Mouse (Mus musculus): Measurements from ENCODE around the gene Itpr1.
"Not testable (repeated sequence)": the region's sequence is repeated elsewhere in the genome, so short reads cannot be mapped to it uniquely, and the experiment has no call there.

Gene Itpr1

DNA sequence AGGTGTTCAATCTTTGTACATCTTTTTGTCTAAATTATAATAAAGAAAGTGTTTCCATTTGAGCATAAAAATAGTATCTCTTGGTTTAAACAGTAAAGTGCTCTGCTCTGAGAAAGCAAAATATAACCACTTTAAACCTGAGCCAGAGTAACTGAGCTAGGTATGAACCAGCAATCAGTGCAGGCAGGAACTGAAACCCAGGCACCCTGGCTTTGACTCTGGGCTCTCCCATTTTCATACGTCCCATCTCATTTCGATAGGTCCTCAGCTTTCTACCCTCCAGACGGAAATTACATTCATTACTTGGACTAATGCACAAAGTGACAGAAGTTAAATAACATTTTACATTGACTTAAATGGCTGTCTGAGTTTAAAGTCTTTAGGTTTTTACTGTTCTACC is 335.5 kb downstream of the Itpr1 start:
- no peak for DNase-seq (ENCODE audit: low spot score)

DNA sequence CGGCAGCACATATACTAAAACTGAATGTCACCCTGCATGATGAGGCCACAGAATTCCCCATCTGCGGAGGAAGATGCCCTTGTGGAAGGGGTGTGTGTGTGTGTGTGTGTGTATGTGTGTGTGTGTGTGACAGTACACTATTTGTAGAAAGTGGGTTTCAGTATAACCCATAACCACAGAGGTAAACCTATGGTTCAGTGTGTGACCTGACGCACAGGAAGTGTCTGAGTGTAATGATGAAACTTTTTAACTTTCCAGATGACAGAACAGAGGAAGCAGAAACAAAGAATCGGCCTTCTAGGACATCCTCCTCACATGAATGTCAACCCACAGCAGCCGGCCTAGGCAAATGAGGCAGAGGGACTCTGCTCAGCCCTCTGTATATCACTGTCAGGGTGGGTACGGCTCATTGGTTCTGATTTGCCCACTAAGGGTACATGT is 336.6 kb downstream of the Itpr1 start:
- DNase-seq (ENCODE audit: low spot score) = no peak

DNA sequence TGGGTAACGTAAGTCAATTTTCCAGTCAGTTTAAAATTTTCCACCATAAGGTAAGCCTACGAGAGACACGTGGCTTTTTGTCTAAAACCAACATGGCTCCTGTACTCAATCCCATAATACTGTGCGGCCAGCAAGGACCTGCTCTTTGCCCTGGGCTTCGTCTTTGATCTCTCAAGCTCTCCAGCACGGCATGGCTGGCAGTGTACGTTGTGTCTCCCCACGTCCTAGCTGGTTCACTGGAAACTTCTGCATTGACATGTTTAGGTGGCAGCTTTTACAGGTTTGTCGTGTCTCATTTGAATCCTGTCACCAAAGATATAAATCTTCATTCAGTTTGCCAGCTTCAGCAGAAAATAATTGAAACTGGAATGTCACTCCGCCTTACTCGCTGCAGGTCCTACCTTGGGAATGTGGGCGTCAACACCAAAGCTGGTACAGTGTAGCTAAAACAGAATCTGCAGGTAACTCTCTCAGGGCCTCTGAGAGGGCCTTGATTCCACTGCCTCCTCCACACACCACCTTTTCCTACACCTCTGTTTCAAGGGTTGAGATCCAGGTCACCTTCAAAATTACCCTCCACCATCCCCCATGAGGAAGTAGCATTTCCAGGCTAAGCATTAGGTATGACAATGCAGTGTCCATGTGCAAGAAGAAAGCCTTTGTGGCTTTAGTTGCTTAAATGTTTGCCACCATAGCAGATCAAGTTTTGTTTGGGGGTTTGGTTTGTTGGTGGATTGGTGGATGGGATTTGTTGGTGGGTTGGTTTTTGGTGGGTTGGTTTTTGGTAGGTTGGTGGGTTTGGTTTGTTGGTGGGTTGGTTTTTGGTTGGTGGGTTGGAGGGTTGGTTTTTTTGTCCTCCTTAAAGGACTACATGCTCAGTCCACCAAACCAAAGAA is 339.1 kb downstream of the Itpr1 start:
- no peak for DNase-seq (ENCODE audit: low spot score)

DNA sequence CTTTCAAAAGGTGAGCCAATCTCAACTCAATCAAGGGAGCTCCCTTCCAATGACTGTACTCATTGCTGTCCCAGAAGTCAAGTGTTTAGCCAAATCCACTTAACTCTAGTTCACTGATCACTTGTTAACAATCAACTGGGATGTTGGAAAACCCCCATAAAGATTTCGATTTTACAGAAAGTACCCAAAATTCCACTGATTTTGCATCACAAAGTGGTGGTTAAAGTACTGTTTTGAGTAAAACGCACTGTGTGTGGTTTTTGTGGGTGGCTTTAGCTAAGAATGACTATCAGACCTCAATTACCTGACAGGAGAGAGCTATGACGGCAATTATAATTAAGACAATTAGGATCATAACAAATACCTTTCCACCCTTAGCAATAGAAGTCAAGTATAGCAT is 340.1 kb downstream of the Itpr1 start:
- DNase-seq (ENCODE audit: low spot score) = no peak

DNA sequence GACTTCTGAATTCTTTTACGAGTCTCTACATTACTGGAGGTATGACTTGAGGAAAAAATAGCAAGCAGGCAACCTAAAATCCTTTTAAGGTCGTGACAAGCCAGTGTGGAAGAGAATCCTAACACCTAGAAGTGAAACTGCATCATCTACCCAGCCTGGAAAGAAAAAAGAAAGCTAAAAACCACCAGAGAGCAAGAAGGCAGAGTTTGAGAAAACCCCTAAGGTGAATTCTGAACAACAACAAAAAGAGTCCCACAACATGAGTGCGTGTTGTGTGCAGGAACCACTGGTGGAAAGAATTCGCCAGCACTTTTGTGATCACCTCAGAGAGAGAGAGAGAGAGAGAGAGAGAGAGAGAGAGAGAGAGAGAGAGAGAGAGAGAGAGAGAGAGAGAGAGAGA is 340.6 kb downstream of the Itpr1 start:
- no peak for DNase-seq (ENCODE audit: low spot score)

DNA sequence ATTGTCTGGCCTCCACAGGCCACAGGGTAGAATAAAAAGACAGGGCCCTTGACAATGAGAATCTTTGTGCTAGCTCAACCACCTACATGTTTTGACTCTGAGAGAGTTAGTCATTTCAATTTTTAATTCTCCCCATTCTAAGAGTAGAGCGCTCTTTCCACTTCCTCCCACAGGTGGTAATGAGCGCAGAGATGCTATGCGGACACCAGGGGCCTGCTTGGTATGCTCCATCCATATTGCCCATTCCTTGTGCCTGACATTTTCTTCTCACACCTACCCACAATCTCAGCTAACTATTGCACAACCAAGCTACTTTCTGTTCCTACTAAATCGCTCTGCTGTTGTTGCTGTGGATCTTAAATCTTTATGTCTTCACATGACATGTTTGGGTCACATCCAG is 341.5 kb downstream of the Itpr1 start:
- no peak for DNase-seq (ENCODE audit: low spot score)

DNA sequence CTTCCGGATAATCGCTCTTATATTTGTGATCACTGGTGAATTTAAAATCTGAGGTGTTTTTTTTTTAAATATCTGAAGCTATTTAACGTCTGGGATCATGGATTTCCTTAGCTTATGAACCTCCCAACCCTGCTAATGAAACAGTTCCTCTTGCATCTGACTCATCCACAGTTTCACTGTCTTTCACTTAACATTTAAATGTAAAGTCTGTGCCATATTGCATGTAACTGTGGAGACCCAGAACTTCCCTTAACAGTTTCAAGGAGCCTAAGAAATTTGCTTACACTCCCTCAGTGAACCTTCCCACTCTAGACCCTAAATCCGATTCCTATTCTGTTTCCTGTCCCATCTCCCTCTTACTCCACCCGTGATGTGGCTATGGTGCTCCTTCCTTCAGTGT is 342.0 kb downstream of the Itpr1 start:
- no peak for DNase-seq (ENCODE audit: low spot score)

DNA sequence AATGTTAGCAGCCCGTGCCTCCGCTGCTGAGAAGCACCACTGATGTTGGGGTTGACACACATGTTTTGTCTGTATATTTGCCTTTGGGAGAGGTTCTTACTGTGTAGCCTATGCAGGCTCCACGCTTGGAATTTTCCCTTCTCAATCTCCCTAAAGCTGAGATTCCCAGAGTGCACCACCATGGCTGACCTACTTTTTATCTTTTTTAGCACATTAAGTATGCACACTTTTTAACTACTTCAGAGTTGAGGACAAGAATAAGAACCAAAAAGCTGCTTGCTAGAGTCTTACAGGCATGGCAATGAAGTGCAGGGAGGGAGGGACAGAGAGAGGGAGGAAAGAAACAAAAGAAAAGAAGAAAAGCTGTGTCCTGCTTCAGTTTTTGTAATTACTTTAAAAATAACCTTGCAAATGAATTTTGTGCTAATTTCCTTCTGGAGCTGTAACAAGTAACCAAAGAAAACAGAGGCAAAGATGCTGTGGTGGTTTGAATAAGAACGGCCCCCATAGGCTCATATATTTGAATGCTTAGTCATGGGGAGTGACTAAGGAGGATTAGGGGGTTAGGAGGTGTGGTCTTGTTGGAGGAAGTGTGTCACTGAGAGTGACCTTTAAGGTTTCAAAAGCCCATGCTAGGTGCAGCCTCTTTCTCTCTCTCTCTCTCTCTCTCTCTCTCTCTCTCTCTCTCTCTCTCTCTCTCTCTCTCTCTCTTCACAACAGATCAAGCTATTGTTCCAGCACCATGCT is 344.9 kb downstream of the Itpr1 start:
- DNase-seq (ENCODE audit: low spot score) = no peak

DNA sequence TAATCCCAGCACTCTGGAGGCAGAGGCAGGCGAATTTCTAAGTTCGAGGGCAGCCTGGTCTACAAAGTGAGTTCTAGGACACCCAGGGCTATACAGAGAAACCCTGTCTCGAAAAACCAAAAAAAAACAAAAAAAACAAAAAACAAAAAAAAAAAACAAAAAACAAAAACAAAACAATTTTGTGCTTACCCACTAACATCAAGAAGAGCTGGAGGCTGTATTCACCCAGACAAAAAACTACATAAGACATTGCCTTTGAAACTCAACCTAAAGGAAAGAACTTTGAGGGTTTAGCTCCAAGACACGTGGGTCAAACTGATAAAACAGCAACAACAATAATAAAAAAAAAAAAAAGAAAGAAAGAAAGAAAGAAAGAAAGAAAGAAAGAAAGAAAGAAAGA is 346.3 kb downstream of the Itpr1 start:
- DNase-seq (ENCODE audit: low spot score) = not testable (repeated sequence)

DNA sequence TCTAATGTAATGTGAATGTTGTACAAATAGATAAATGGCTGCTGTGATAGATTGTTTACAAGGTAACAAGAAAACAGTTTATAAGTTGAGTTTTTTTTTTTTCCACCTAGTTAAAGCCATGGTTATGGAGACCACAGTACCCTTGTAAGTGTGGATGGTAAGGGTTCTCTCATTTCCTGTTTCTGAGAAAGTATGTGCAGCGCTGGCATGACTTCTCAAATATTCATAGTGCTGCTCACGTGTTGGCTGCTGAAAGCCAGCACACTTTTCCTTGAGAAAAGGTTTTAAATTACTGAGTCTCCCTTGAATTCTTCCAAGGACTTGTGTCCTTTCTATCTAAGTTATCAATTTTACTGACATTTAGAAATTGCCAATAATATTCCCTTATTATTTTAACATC is 350.1 kb downstream of the Itpr1 start:
- no peak for DNase-seq (ENCODE audit: low spot score)

DNA sequence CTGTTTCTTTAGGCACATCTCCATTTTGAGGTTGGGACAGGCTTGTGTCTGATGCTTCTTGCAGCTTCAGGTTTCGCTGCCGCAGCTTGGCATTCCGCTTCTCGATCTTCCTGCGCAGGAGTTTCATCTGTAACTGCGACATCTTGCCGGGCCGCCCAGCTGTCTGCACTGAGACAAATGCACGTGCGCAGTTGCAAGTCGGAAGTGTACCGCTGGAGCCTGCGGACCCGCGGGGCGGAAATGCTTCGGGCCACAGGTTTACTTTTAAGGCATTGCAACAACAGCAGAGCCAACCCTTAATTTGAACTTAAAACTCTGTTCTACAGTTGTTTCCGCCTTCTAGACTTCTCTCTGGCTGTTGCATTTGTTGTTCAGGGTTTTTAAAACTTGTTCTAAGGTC is 352.6 kb downstream of the Itpr1 start:
- DNase-seq (ENCODE audit: low spot score) = not testable (repeated sequence)

DNA sequence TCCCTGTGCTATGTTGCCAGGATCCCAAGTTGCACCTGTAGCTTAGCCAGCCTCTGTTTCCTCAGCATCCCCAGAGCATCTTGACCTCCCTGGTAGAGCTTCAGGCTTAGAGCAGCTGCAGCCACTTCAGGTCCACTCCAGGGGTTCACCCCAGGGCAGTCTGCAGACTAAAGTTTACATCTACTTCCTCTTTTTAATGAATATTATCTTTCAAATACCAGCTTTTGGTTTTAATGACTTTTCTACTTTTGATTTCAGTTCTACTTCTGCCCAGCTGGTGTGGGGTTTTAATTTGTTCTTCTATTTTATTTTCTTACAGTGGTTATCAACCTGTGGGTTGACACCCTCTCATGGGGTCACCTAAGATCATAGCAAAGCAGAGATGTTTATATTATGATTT is 353.7 kb downstream of the Itpr1 start:
- no peak for DNase-seq (ENCODE audit: low spot score)

DNA sequence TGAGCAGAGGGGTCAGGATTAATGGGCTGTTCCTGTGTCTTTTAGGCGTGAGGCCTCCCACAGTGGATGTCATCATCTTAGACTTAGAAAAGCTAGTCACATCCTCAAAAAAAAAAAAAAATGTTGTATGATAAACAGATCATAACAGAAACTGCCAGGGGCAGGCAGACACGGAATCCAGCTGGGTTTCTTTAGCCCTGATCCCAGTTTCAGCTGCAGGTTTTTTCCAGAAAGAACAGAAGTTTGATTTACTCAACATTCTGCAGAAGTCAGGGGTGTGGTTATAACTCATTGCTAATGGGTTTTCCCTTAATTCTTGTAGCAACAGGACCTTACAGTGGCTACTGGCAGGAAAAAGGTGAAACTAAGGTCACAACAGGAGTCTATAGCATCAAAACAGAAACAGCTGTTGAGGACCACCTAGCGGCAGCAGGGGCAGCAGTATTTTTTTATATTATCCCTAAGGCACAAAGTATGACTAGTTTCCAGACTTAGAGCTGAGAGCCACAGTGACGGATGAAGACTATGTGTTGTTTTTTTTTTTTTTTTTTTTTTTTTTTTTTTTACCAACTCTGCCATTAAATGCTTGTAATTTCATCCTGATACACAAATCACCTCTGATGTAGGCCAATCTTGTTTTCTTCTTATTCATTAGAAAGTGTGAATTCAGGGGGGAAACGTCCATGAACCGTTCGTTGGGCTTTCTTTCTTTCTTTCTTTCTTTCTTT is 356.7 kb downstream of the Itpr1 start:
- DNase-seq (ENCODE audit: low spot score) = no peak

DNA sequence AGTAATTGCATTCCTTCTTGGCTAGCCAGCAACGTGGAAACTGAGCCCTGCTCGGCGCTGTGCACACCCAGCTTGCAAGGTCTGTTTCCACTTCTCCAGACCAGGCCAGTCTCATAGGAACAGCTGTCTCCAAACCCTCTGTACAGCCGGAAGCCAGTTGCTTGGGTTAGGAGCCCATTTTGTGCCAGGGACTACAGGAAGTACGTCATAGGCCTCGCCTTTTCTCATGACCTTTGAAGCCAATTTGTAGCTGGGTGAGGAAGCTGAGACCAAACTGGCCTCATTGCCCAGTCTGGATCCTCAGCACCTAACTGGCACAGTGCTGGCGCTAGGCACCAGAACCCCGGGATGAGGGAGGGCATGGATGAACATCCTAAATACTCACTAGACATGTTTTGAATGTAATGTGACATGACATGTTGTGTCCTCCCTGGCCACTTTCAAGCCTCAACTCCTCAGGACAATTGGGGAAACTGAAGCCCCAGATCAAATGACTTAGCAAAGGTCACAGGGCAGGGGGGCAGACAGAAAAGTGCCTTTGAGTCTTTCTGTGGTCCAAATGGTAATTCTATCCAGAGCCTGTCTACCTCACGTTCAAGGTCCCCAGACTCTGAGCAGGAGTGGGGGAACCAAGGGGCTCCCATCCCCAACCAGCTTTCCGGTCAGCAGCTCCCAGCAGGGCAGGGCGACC is 357.6 kb downstream of the Itpr1 start:
- peak; percentile 12 for DNase-seq (ENCODE audit: low spot score)

DNA sequence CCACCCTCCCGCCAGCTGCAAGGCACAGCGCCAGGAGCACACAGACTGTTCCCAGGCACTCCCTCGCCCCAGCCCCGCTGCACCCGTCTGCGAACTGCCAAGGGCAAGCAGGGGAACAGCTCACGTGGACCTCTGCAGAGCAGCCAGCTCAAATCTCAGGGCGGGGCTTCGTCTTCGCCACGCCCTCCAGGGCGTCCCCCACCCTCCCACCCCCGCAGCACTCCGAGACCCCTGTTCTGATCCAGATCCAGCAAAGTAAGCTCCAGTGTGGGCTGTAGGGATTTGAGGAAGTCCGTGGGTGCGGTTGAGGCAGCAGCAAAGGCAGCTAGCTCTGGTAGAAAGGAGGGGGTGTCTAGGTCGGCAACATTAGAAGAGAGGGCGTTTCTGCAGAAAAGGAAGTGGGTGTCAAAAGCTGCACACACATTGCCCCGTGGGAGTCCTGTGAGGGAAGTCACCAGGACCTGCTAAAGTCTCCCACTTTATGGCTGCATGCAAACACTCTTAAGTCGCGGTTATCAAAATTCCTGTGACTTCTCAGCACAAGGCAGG is 358.2 kb downstream of the Itpr1 start:
- DNase-seq (ENCODE audit: low spot score) = peak; percentile 82

DNA sequence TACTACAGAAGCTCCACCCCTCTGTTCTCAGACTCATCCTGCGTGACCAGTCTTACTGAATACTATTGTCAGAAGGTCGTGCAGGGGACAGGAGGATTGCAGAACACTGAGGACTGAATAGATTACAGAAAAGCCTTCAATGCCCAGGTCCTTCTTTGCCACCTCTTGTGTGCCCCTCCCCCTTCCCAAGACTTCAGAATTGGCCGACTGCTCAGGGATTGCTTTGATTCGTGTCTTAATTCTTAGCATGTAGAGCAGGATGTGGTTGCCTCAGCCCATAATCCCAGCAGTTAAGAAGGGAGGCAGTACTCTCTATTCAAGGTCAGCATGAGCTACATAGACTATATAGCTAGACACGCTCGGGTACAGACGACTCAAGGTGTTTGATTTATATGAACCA is 359.8 kb downstream of the Itpr1 start:
- DNase-seq (ENCODE audit: low spot score) = no peak

DNA sequence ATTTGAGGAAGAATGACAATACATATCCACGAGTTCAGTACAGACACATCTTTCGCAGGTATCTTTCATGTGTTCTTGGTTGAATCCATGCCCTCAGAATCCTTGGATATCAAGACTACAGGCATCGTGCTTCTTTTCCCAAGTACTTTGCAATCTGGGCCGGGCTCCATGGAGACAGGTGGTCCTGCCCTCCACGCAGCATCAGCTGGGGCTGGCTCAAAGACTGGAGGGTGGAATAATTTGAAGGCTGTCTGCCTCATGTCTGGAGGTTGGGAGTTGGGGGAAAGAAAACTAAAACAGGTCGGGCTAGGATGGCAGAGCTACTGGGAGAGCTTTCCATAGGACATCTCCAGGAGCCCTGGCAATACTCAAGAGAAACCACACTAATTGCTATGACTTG is 364.2 kb downstream of the Itpr1 start:
- DNase-seq (ENCODE audit: low spot score) = no peak

DNA sequence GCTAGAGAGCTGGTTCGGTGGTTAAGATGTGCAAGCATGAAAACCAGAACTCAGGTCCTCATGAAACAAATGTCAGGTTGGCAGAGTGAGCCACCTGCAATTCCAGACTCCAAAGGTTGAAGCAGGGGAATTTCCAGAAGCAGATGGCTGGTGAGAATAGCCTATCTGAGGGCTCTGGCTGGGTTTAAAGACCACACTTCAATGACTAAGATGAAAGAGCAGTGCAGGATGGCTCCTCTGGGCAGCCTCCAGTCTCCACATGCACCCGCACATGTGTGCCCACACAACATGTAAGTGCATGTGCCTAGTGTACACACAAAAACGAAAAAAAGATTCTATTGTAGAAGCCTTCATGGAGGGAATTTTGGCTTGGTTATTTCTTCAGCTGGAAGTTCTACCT is 375.5 kb downstream of the Itpr1 start:
- no peak for DNase-seq (ENCODE audit: low spot score)

DNA sequence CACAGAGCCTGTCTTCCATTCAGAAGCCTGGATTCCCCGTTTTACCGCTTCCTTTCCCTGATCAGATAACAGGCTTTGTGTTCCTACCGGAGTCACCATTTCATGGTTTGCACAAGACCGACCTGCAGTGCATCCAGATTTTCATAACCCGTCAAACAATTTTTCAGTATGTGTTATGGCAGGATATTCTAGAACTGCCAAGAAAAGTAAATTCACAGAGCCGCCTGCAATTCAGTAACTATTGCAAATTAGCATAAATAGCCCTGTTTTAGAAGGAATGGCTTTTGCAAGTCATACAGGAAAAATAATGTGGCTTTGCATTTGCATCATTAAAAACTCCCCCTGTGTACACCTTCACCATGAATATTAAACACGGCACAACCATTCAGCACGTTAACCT is 379.3 kb downstream of the Itpr1 start:
- DNase-seq (ENCODE audit: low spot score) = no peak

DNA sequence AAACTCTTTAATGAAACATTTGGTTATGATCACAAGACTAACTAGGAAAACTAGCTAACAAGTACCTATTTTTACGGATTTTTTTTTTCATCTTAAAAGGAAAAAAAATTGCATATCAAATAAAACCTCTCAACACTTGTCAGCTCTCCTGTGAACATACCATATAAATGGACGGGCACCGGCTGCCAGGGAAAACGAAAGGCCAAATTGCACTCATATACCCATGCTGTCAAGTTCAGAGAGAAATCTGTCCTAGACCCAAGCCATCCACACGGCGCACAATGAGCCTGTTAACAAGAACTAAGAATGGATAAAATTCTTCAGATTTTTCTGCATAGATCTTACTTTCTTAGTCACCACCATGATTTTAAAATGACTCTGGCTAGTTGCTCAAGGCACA is 379.7 kb downstream of the Itpr1 start:
- DNase-seq (ENCODE audit: low spot score) = no peak

DNA sequence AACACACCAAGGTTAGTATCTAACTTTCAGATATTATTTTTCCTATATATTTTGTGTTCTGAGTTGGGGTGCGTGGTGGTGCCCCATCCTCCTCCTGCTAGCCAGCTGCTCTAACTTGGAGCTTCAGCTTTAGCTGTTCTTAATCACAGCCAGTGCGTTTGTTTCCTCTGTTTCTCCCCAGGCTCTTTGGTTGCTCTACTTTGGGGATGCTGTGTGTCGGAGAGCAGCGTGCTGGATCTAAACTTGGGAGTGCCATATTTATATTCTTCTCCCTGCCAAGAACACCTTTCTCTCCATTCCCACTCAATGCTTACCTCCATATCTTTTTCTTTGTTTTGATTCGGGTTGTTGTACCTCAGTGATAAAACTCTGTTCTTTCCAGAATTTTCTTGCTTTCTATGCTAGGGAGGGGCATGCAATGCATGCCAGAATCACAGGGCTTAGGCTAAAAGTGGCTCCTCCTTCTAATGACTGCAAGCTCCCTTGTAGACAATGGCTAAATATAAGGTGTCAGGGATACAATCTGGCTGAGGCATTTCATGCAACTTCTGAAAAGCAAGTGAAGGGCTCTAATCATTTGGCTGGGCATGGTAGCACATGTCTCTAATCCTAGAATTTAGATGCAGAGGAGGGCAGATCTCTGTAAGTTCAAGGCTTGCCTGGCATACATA is 381.4 kb downstream of the Itpr1 start:
- no peak for DNase-seq (ENCODE audit: low spot score)
